Mouse (Mus musculus) kidney, adult 2 months (tissue): ENCODE results near the gene Adh5.

Experiments used
- CTCF ChIP-seq: fragments of 200-500 bp; conservative IDR thresholded peaks from 2 replicates; pipeline ENCODE4 v1.5.1; 2011; ENCODE audit warnings: low read depth, mild to moderate bottlenecking, control low read depth, low read length, moderate library complexity, mixed read lengths; ENCODE audit not compliant: insufficient read depth, insufficient read length
- POLR2A ChIP-seq: fragments of 200-500 bp; IDR thresholded peaks from one replicate; pipeline ENCODE4 v1.6.1; 2011; ENCODE audit warnings: low read depth, low read length, control low read depth

DNA sequence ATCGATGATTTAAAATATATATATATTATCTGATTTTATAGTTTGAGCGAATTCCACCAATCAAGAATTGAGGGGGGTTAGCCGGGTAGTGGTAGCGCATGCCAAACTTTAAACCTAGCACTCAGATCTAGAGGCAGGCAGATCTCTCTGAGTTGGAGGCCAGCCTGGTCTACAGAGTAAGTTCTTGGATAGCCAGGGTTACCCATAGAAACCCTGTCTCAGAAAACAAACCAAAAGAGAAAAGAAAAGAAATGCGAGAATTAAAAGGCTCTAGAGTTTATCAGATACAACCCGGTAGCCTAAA is 47.1 kb downstream of the Adh5 start:
- TF ChIP-seq CTCF (no peak), POLR2A (no peak)
